In the genomic region with DNA sequence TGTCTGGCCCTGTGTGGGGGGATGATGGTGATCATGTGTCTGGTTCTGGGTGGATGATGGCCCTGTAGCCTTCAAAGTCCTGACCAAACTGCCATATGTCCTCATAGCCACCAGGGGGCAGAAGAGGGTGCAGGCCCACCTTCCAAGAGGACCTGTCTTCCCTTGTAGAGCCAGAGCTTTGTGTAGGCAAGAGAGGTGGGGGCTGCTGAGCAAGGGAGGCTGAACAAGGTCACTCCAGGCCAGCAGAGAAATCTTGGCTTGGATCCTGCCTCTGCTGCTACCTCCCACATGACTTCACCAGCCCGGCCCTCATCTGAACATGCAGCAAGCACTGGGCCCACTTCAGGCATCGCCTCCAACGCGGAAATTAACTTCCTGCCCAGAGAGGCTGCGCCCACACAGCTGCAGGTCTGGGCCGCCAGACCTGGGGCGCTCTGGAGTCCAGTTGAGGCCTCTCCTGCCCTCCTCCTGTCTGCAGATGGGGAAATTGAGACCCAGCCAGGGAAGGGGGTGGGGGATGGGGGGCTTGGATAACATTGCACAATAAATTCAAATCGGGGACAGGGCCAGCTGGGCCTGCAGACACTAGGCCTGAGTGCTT, we compare ENCODE assay signal across 7 mouse cellular contexts. TPM values are rescaled to one million over a fixed set of nuclear protein-coding genes. Genes with fewer than 3 reads are reported as not detected.
DNase-seq lines count a peak whose midpoint lies in the region; ATAC-seq lines count a peak whose summit lies in the region.

No protein-coding gene starts in this region.

- no peak overlapping the region for H3K4me2 ChIP-seq in intestine, embryonic 15.5 days (replicated peaks)
- H3K4me2 ChIP-seq in midbrain, embryonic 14.5 days (ENCODE audit: low read length): no peak overlapping the region

- no peak overlapping the region for H3K9ac ChIP-seq in intestine, embryonic 15.5 days
- no peak overlapping the region for H3K9ac ChIP-seq in midbrain, embryonic 14.5 days (replicated peaks; ENCODE audit: low read length)

- H3K4me1 ChIP-seq in intestine, embryonic 15.5 days (replicated peaks): peaks cover 28% of the 10 kb centered on the region
- peaks cover 17% of the 10 kb centered on the region; the same call in 1 of the 2 replicates for H3K4me1 ChIP-seq in midbrain, embryonic 14.5 days (ENCODE audit: control insufficient read depth, insufficient read depth, low read length)

- DNase-seq in adrenal gland, adult 18-20 months (ENCODE audit: low spot score in 2 of 2): peak; percentile 70 to 78
- DNase-seq in embryo, embryonic 10.5 days (ENCODE audit: low spot score): peak; percentile 83
- DNase-seq in gastrocnemius, postnatal 25 days: peak; percentile 95
- DNase-seq in left cerebral cortex, postnatal 36 days (ENCODE audit: low spot score in 2 of 2): peak; percentile 75 to 81
- peak; percentile 86 for DNase-seq in midbrain, embryonic 14.5 days
- peak; percentile 55 for DNase-seq in spleen, adult 12 weeks (ENCODE audit: low spot score)

- intact Hi-C loops in left cerebral cortex, postnatal 36 days (cut with DNase I): loop anchor here (1.0 to 5.0 kb wide), 2 partner anchors 99 to 262 kb away; no protein-coding TSS in a partner anchor

- peaks cover 15% of the 10 kb centered on the region; the same call in 1 of the 2 replicates for H3K27me3 ChIP-seq in intestine, embryonic 15.5 days (replicated peaks)
- H3K27me3 ChIP-seq in midbrain, embryonic 14.5 days (ENCODE audit: control insufficient read depth, insufficient read depth, low read length): peaks cover 6% of the 10 kb centered on the region; the same call in 1 of the 2 replicates

- 33% methylated on average over 8 of the region's 8 CpGs for WGBS in intestine, embryonic 15.5 days
- WGBS in midbrain, embryonic 14.5 days: 69% methylated on average over 8 of the region's 8 CpGs

- no peaks in the 10 kb centered on the region for H3K36me3 ChIP-seq in intestine, embryonic 15.5 days
- no peaks in the 10 kb centered on the region for H3K36me3 ChIP-seq in midbrain, embryonic 14.5 days (ENCODE audit: control insufficient read depth, insufficient read depth, low read length)

- H3K4me3 ChIP-seq in intestine, embryonic 15.5 days (replicated peaks): no peak overlapping the region
- H3K4me3 ChIP-seq in midbrain, embryonic 14.5 days (replicated peaks; ENCODE audit: low read depth, low read length): no peak overlapping the region

- ATAC-seq in intestine, embryonic 15.5 days: peak; percentile 87
- peak; percentile 53 for ATAC-seq in midbrain, embryonic 14.5 days (ENCODE audit: low FRiP score, low TSS enrichment)

- H3K9me3 ChIP-seq in intestine, embryonic 15.5 days: no peaks in the 10 kb centered on the region
- H3K9me3 ChIP-seq in midbrain, embryonic 14.5 days (ENCODE audit: control insufficient read depth, low read length): no peaks in the 10 kb centered on the region

- H3K27ac ChIP-seq in intestine, embryonic 15.5 days: peak overlapping the region; percentile 86
- peak overlapping the region; percentile 60 for H3K27ac ChIP-seq in midbrain, embryonic 14.5 days (replicated peaks; ENCODE audit: low read depth, low read length)

RNA-seq across cellular contexts. Expression of gene Wnt7b, which starts 28.4 kb away (rescaled TPM):
- under 1 TPM; 0.48 to 0.50 TPM for total RNA-seq in adrenal gland, adult 18-20 months (2021)
- total RNA-seq in gastrocnemius, postnatal 25 days (2021): not detected
- polyA plus RNA-seq in intestine, embryonic 15.5 days (2015; fragmentation: Nextera tagmentation; extraction: Ambion mirVana): 1.5 and 1.7 TPM in 2 replicates
- total RNA-seq in left cerebral cortex, postnatal 36 days (2021): 10 to 100 TPM; 34.0 to 35.9 TPM
- polyA plus RNA-seq in midbrain, embryonic 14.5 days (2014; fragmentation: Nextera tagmentation; extraction: Ambion mirVana): 38.0 and 43.1 TPM in 2 replicates

Comparison
In these comparisons a context has a peak if more than half of its experiments do, and no peak if none do; other contexts are left out.
1. RNA of gene Wnt7b, which starts 28.4 kb away (total RNA-seq): 34.0 to 35.9 TPM in left cerebral cortex, postnatal 36 days; 0.48 to 0.50 TPM in adrenal gland, adult 18-20 months and not detected in gastrocnemius, postnatal 25 days; every median in the first group is over 10 times any median in the second.
2. Peak in every context shown above with its lines, with median percentiles within 50 percentile points of each other: DNase-seq.